Mouse (Mus musculus): Measurements from ENCODE around the gene Olfr694. TPM values are rescaled to one million over a fixed set of nuclear protein-coding genes. Genes with fewer than 3 reads are reported as not detected.
"Not testable (repeated sequence)": the region's sequence is repeated elsewhere in the genome, so short reads cannot be mapped to it uniquely, and the experiment has no call there.

Olfr694 gene
- not detected in 2 replicates for polyA plus RNA-seq (2015; fragmentation: Nextera tagmentation; extraction: Ambion mirVana)

DNA sequence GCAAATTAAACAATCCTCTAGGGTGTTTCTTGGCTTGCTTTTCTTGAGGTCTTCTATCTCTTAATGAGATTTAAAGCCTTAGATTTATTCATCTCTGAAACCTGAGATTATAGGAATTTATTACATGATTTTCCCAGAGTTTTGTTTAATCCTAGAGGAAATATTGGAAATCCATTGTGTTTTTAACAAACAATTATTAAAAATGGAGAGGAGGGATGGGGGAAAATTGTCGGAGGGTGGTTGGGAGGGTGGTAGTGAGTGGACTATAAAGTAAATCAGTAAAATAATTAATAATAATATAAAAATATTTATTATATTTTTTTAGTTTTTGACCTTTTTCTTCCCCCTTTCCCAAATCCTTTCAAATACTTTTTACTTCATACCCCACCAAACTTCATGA is at the start of gene Olfr694:
Olfr694 (minus strand) TSS at position 101 of the 400 bp plus-strand sequence.
- ATAC-seq (replicated peaks; ENCODE audit: low FRiP score, low read depth): no peak

DNA sequence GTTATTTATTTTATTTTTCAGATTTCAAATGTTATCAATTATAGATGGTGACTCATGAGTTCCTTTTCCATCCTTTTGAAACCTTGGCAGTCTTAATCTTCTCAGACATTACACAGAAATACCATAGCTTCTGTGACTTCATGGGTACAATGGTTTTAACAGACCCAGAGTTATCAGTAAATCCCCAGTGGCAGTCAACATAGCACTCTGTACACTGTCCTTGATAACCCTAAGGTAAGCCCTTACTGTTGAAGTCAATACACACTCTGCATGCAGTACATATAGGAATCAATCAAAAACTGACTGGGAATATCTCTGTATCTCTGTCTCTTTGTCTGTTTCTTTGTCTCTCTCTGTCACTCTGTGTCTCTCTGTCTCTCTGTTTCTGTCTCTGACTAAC is 45.4 kb upstream of the Olfr694 start:
- Histone ChIP-seq H3K36me3 (ENCODE audit: insufficient read depth, low read length) (no peaks in the 10 kb centered on the region), H3K9ac (ENCODE audit: low read depth, low read length) (no peak overlapping the region), H3K4me1 (replicated peaks; ENCODE audit: insufficient read depth, low read length) (no peaks in the 10 kb centered on the region), H3K27me3 (ENCODE audit: insufficient read depth, low read length) (no peaks in the 10 kb centered on the region), H3K4me2 (ENCODE audit: low read length) (no peak overlapping the region), H3K27ac (no peak overlapping the region), H3K4me3 (replicated peaks; ENCODE audit: low read depth, low read length) (no peak overlapping the region), H3K9me3 (replicated peaks; ENCODE audit: low read length) (no peaks in the 10 kb centered on the region)
- no peak for TF ChIP-seq CTCF (IDR thresholded peaks at IDR 0.05; ENCODE audit: low read depth)
- ATAC-seq (replicated peaks; ENCODE audit: low FRiP score, low read depth): no peak
- DNase-seq (ENCODE audit: low spot score): no peak

More for the DNA sequence above, at the start of gene Olfr694:
- Histone ChIP-seq H3K9me3 (replicated peaks; ENCODE audit: low read length) (no peaks in the 10 kb centered on the region), H3K4me3 (replicated peaks; ENCODE audit: low read depth, low read length) (no peak within 1 kb of the TSS), H3K27me3 (ENCODE audit: insufficient read depth, low read length) (no peaks in the 10 kb centered on the region), H3K4me1 (replicated peaks; ENCODE audit: insufficient read depth, low read length) (no peaks in the 10 kb centered on the region), H3K27ac (no peak within 1 kb of the TSS), H3K36me3 (ENCODE audit: insufficient read depth, low read length) (no peaks in the 10 kb centered on the region), H3K9ac (ENCODE audit: low read depth, low read length) (no peak within 1 kb of the TSS), H3K4me2 (ENCODE audit: low read length) (no peak within 1 kb of the TSS)
- DNase-seq (ENCODE audit: low spot score): no peak
- no peak for TF ChIP-seq CTCF (IDR thresholded peaks at IDR 0.05; ENCODE audit: low read depth)
- 97% methylated on average over 1 of the region's 1 CpGs for WGBS

DNA sequence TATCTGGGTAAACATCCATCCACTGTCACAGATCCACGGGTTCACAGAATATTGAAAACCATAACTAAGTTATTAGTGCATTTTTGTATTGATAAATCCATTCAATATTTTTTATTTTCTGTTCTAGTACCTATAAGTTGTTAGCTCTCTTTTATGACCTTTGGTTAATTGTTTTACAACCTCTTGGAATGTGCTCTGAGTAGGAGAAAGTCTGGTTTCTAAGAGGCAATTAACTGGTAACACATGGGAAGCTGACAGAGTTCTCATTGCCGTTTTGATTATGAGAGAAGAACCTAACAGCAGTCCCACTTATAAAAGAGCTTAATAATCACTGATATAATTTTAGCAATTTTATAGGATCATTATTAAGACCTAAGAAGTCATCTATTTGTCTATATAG is 42.1 kb upstream of the Olfr694 start:
- no peak for ATAC-seq (replicated peaks; ENCODE audit: low FRiP score, low read depth)
- no peak overlapping the region for H3K4me3 ChIP-seq (replicated peaks; ENCODE audit: low read depth, low read length)
- H3K9ac ChIP-seq (ENCODE audit: low read depth, low read length): no peak overlapping the region
- H3K4me1 ChIP-seq (replicated peaks; ENCODE audit: insufficient read depth, low read length): no peaks in the 10 kb centered on the region
- H3K36me3 ChIP-seq (ENCODE audit: insufficient read depth, low read length): no peaks in the 10 kb centered on the region
- 42% methylated on average over 2 of the region's 2 CpGs for WGBS
- no peak for TF ChIP-seq CTCF (IDR thresholded peaks at IDR 0.05; ENCODE audit: low read depth)
- H3K9me3 ChIP-seq (replicated peaks; ENCODE audit: low read length): no peaks in the 10 kb centered on the region
- no peak overlapping the region for H3K27ac ChIP-seq
- no peak overlapping the region for H3K4me2 ChIP-seq (ENCODE audit: low read length)
- no peak for DNase-seq (ENCODE audit: low spot score)
- H3K27me3 ChIP-seq (ENCODE audit: insufficient read depth, low read length): no peaks in the 10 kb centered on the region

- 87% methylated on average over 2 of the region's 2 CpGs for WGBS
- not testable (repeated sequence) for H3K4me3 ChIP-seq (replicated peaks; ENCODE audit: low read depth, low read length); H3K27me3 ChIP-seq (ENCODE audit: insufficient read depth, low read length); H3K9ac ChIP-seq (ENCODE audit: low read depth, low read length); H3K9me3 ChIP-seq (replicated peaks; ENCODE audit: low read length); H3K27ac ChIP-seq; ATAC-seq (replicated peaks; ENCODE audit: low FRiP score, low read depth); H3K4me2 ChIP-seq (ENCODE audit: low read length); H3K36me3 ChIP-seq (ENCODE audit: insufficient read depth, low read length); DNase-seq (ENCODE audit: low spot score); H3K4me1 ChIP-seq (replicated peaks; ENCODE audit: insufficient read depth, low read length)
Observed at GRCm38 (mm10) chr7:106725654-106726053, 34.0 kb upstream of the Olfr694 start.

- TF ChIP-seq CTCF (IDR thresholded peaks at IDR 0.05; ENCODE audit: low read depth): no peak
- H3K36me3 ChIP-seq (ENCODE audit: insufficient read depth, low read length): no peaks in the 10 kb centered on the region
- no peak for ATAC-seq (replicated peaks; ENCODE audit: low FRiP score, low read depth)
- no peak within 1 kb of the TSS for H3K9ac ChIP-seq (ENCODE audit: low read depth, low read length)
- no peak within 1 kb of the TSS for H3K27ac ChIP-seq
- no peak within 1 kb of the TSS for H3K4me3 ChIP-seq (replicated peaks; ENCODE audit: low read depth, low read length)
- no peak within 1 kb of the TSS for H3K4me2 ChIP-seq (ENCODE audit: low read length)
- H3K27me3 ChIP-seq (ENCODE audit: insufficient read depth, low read length): no peaks in the 10 kb centered on the region
- no peak for DNase-seq (ENCODE audit: low spot score)
- H3K4me1 ChIP-seq (replicated peaks; ENCODE audit: insufficient read depth, low read length): no peaks in the 10 kb centered on the region
- H3K9me3 ChIP-seq (replicated peaks; ENCODE audit: low read length): no peaks in the 10 kb centered on the region
Observed at GRCm38 (mm10) chr7:106716296-106716695, 24.7 kb upstream of the Olfr694 start, which contains the start of gene Olfr695. Gene Olfr695 (minus strand): TSS chr7:106716396.

DNA sequence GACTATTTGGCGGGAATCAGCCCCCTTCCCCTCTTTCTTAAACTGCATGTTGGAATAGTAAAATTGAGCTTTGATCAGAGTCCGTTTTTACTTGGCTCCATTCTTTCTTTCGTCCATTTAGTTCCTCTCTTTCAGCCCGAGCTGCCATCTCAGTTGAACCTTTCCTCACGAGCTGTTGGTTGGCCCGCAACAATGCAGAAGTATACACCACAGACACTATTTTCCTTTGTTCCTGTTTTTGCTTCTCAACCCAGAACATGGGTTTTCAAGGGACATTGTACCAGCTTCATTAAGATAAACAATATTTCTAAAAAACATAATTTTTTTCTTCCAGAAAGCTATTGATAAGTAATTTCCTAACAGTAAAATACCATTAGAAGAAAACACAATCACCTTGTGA is 19.8 kb upstream of the Olfr694 start:
- Histone ChIP-seq H3K4me2 (ENCODE audit: low read length) (no peak overlapping the region), H3K9me3 (replicated peaks; ENCODE audit: low read length) (no peaks in the 10 kb centered on the region), H3K4me3 (replicated peaks; ENCODE audit: low read depth, low read length) (no peak overlapping the region), H3K9ac (ENCODE audit: low read depth, low read length) (no peak overlapping the region), H3K36me3 (ENCODE audit: insufficient read depth, low read length) (no peaks in the 10 kb centered on the region), H3K4me1 (replicated peaks; ENCODE audit: insufficient read depth, low read length) (no peaks in the 10 kb centered on the region), H3K27me3 (ENCODE audit: insufficient read depth, low read length) (no peaks in the 10 kb centered on the region), H3K27ac (no peak overlapping the region)
- WGBS: 85% methylated on average over 6 of the region's 6 CpGs
- no peak for TF ChIP-seq CTCF (IDR thresholded peaks at IDR 0.05; ENCODE audit: low read depth)
- DNase-seq (ENCODE audit: low spot score) (no peak), ATAC-seq (replicated peaks; ENCODE audit: low FRiP score, low read depth) (no peak)

- 68% methylated on average over 10 of the region's 10 CpGs for WGBS
Observed at GRCm38 (mm10) chr7:106707705-106708104, 16.1 kb upstream of the Olfr694 start.

More at GRCm38 (mm10) chr7:106707705-106708104, 16.1 kb upstream of the Olfr694 start:
- DNase-seq (ENCODE audit: low spot score); H3K4me1 ChIP-seq (replicated peaks; ENCODE audit: insufficient read depth, low read length); H3K9ac ChIP-seq (ENCODE audit: low read depth, low read length); ATAC-seq (replicated peaks; ENCODE audit: low FRiP score, low read depth); H3K4me3 ChIP-seq (replicated peaks; ENCODE audit: low read depth, low read length); H3K4me2 ChIP-seq (ENCODE audit: low read length); H3K36me3 ChIP-seq (ENCODE audit: insufficient read depth, low read length); H3K27ac ChIP-seq; H3K27me3 ChIP-seq (ENCODE audit: insufficient read depth, low read length); H3K9me3 ChIP-seq (replicated peaks; ENCODE audit: low read length): not testable (repeated sequence)

All from kidney, postnatal 0 days (tissue).